Mouse (Mus musculus) telencephalon, adult 2 months (tissue): Measurements from ENCODE around the gene Hist1h2ae.
"Not testable (repeated sequence)": the region's sequence is repeated elsewhere in the genome, so short reads cannot be mapped to it uniquely, and the experiment has no call there.

Experiments
- DNase-seq: peaks from one replicate; pipeline ENCODE4 v3.0.0-alpha.2; 2011; ENCODE audit warnings: low read depth, low spot score

Gene Hist1h2ae

GRCm38 (mm10) chr13:23571022-23571503 lies at the start of gene Hist1h2ae, which contains the start of gene Hist1h2bg:
Hist1h2ae (minus strand) TSS chr13:23571220.
Hist1h2bg (plus strand) TSS chr13:23571396.
- DNase-seq = peak; percentile 99

GRCm38 (mm10) chr13:23620056-23620732 lies 49.2 kb upstream of the Hist1h2ae start:
- DNase-seq = no peak

- DNase-seq = no peak
Observed at GRCm38 (mm10) chr13:23611638-23612037, 40.6 kb upstream of the Hist1h2ae start.

GRCm38 (mm10) chr13:23610393-23610792 lies 39.4 kb upstream of the Hist1h2ae start:
- DNase-seq = no peak

- no peak for DNase-seq
Observed at GRCm38 (mm10) chr13:23609844-23610243, 38.8 kb upstream of the Hist1h2ae start.

- no peak for DNase-seq
Observed at GRCm38 (mm10) chr13:23609209-23609608, 38.2 kb upstream of the Hist1h2ae start.

- no peak for DNase-seq
Observed at GRCm38 (mm10) chr13:23605052-23605451, 34.0 kb upstream of the Hist1h2ae start.

- DNase-seq = no peak
Observed at GRCm38 (mm10) chr13:23604452-23604851, 33.4 kb upstream of the Hist1h2ae start.

GRCm38 (mm10) chr13:23603182-23603699 lies 32.2 kb upstream of the Hist1h2ae start:
- no peak for DNase-seq

- no peak for DNase-seq
Observed at GRCm38 (mm10) chr13:23597957-23598356, 26.9 kb upstream of the Hist1h2ae start.

- no peak for DNase-seq
Observed at GRCm38 (mm10) chr13:23595622-23596372, 24.8 kb upstream of the Hist1h2ae start.

- DNase-seq = no peak
Observed at GRCm38 (mm10) chr13:23595185-23595584, 24.2 kb upstream of the Hist1h2ae start.

GRCm38 (mm10) chr13:23593051-23593770 lies 22.2 kb upstream of the Hist1h2ae start:
- DNase-seq = no peak

- DNase-seq = no peak
Observed at GRCm38 (mm10) chr13:23592614-23593013, 21.6 kb upstream of the Hist1h2ae start.

GRCm38 (mm10) chr13:23591886-23592285 lies 20.9 kb upstream of the Hist1h2ae start:
- not testable (repeated sequence) for DNase-seq

GRCm38 (mm10) chr13:23591206-23591605 lies 20.2 kb upstream of the Hist1h2ae start:
- DNase-seq = no peak

GRCm38 (mm10) chr13:23586940-23587225 lies 15.9 kb upstream of the Hist1h2ae start:
- DNase-seq = no peak

- no peak for DNase-seq
Observed at GRCm38 (mm10) chr13:23586099-23586939, 15.3 kb upstream of the Hist1h2ae start.

- peak; percentile 97 for DNase-seq
Observed at GRCm38 (mm10) chr13:23585442-23586098, 14.6 kb upstream of the Hist1h2ae start.

GRCm38 (mm10) chr13:23585029-23585441 lies 14.0 kb upstream of the Hist1h2ae start:
- DNase-seq = peak; percentile 64

- DNase-seq = no peak
Observed at GRCm38 (mm10) chr13:23584331-23584730, 13.3 kb upstream of the Hist1h2ae start.
